Mouse (Mus musculus) v-Abl transformed pro-B cells (cell line): ENCODE data around the gene Myh2.

ENCODE experiments used
- in situ Hi-C, 2 experiments: fragments of 400-800 bp; cut with MboI; formaldehyde crosslinking; loops; one replicate each; pipeline ENCODE4 v1.15.1; 2025; ENCODE audit not compliant: unreplicated experiment in 2 of 2

The Myh2 gene

DNA sequence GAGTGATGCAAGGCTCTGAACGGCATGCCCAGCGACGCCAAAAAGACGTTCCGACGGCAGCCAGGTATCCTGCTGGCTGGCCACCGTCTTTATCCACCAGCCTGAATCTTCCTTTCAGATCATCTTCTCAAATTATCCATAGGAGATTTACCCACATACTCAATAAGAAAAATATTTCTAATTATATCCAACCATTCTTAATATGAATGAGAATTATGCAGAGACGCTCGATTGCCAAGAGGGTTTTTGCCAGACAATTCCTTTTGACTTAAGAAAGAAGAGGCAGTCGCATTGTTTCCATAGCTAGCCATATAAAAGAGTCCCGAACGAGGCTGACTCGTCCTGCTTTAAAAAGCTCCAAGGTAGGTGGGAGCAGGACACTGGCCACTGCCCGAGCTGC is at the start of gene Myh2:
Myh2 (plus strand) TSS at position 301 of the 400 bp plus-strand sequence.
- in situ Hi-C loops, result no loop called here

DNA sequence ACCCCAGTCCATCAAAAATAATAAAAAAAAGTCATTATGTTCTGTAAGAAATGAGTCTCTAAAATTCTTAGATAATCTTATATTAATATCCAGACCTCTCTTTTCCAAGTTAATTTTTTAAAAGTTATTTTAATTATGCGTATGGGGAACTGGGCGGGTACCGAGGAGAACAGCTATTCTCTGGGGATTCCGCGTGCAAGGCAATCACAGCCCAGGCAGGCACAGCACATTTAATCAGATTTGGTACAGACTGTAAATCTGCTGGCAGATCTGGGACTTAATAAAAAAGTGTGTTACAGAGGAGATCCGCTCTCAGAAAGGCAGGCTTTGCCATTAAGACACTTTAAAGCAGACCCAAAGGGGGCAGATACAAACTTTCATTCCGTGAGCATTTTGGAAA is 45.9 kb upstream of the Myh2 start:
- in situ Hi-C loops, result no loop called here

DNA sequence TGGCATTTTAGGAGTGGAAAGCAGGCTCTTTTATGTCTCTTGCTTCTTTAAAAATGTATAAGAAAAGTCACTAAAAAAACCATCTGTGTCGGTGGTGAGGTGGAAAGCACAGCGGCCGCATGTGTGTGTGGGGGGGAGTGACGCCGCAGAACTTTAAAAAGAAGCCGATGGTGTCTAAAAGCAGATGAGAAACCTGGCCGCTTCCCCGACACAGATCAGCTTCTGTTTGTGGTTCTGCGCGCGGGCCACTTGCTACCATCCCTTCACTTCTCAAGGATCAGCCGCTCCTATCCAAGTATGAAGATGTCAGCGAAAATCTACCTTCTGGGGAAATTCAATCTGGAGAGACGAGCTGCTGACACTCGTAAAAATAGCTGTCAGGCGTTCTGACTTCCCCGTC is 45.5 kb upstream of the Myh2 start:
- in situ Hi-C loops, result no loop called here

DNA sequence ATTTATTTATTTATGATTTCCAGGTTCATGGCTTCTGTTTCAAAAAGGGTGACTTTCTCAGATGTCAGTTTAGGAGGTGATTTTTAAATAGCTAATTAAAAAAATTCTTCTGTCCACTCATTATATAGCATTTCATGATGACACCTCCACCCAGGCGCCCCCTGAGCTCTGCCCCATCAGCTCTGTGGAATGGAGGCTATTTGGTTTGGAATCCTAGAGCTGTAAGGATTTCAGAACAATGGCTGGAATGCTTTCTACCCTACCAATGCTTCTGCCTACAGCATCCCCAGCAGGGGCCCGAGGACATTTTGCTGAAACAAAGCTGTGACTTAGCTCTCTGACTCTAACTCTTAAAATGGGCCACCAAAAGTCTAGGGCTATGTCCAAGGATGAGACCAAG is 37.3 kb upstream of the Myh2 start:
- in situ Hi-C loops, result no loop called here

DNA sequence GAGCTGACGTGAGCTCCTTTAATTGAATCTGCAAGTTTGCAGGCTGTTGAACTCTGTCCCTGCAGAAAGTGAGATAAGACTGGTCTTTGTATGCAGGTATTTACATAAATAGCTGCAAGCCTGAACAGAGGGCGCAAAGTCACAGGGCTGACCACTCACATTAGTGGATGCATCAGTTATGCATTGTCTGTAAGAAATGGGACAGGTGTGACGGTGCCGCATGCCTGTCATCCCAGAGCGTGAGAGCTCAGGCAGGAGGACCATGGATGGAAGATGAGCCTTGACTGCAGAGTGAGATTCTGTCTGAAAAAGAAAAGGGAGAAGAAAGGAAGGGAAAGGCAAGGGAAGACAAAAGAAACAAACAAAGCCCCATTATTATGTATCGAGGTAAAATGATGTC is 36.2 kb upstream of the Myh2 start:
- in situ Hi-C loops, result no loop called here

DNA sequence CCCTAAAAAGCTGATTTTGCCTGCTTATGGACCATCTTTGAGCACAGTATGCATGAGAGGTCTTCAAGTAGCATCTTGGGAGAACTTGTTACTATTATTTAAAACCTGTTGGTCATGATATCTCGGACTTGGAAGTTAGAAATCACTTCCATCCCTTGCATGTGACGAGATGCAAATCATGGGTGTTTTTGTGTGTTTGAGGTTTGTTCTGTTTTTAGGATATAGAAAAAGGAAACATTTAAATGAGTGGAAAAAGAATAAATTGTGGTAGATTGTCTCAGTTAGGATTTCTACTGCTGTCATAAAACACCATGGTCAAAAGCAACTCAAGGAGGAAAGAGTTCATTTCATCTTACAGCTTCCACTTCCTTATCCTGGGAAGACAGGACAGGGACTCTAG is 35.3 kb upstream of the Myh2 start:
- in situ Hi-C loops, result no loop called here

DNA sequence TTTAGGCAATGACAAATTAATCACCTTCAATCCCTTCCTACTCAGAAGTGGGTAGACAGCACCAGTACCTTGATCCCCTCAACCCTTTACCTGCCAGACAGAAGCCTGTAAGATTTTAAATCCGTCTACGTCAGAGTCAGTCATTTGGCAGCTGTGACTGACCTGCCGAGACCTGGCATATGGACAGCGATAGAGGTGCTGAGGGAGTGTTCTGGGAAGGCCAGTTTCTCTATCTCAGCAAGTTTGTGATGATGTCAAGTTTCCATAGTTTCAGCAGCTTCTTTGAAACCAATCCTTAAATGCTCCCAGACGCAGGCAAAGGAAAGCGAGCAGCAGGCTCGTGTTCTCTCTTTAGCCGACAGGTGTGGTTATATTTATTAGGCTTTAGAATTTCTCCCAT is 31.3 kb upstream of the Myh2 start:
- in situ Hi-C loops, result no loop called here

DNA sequence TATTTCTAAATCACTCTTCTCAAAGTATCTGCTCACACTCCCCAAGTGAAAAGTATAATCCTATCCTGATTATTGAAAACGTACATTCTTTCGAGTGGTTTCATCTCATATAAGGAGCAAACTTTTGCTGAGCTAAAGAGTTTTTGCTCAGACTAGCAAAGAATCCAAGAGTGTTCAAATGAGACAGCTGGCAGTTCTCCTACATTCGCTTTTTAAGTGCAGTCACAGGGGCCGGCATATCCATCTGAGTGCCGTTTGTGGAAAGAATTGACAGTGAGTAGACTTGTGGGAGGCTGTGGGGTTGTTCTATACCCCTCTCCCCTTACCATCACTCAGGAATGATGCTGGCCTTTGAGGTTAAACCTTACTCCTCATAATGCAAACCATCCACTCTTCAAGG is 30.7 kb upstream of the Myh2 start:
- in situ Hi-C loops, result no loop called here

DNA sequence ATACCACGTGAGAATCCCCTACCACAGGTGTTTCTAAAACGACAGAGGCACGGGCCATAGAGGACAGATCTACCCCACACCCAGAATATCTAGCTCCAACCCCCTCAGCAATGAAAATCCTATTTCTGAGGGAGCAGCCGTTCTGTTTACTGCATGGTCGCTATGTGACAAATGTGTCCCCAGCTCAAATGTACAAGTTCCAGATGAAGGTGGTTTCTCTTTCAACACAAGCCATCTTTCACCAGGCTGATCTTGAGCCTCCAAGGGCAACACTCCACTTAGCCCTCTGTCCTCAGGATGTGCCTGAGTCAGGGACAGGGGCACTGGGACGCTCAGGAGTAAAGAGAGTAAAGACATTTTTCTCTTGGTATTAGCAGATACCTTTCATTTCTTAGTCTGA is 29.8 kb upstream of the Myh2 start:
- in situ Hi-C loops, result no loop called here

DNA sequence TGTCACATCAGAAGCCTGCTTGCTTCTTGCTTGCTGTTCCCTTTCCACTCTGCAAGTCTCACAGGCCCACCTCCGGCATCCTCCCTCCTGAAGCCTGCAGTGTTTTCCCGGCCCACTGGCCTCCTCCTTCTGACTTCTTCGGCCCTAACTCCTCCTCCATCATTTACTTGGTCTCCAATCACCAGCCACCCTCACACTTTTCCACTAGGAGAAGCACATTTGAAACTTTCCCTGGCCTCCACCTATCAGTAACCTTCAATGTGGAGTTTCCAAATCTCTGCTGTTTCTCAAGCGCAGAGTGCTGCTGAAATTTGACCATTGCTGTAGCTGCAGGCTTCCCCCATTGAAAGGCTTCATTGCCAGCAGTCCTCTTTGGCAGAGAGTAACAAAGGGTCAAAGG is 28.8 kb upstream of the Myh2 start:
- in situ Hi-C loops, result no loop called here

DNA sequence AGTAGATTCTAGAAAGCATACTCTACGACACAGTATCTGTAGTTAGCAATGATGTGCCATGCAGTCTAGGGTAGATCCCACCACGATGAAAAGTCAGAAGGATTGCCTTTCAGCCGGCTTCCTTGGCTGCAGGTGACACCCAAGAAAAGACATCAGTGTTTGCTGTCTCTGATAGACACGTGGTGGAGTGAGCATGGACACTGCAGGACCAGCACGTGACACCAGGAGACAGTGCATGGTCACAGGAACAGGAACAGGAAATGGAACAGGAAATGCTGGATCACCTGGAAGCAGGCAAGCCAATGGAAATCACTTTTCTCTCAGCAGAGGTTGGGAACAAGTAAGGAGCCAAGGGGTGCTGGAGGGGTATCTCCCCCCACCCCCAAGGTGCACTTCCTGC is 27.8 kb upstream of the Myh2 start:
- in situ Hi-C loops, result no loop called here

DNA sequence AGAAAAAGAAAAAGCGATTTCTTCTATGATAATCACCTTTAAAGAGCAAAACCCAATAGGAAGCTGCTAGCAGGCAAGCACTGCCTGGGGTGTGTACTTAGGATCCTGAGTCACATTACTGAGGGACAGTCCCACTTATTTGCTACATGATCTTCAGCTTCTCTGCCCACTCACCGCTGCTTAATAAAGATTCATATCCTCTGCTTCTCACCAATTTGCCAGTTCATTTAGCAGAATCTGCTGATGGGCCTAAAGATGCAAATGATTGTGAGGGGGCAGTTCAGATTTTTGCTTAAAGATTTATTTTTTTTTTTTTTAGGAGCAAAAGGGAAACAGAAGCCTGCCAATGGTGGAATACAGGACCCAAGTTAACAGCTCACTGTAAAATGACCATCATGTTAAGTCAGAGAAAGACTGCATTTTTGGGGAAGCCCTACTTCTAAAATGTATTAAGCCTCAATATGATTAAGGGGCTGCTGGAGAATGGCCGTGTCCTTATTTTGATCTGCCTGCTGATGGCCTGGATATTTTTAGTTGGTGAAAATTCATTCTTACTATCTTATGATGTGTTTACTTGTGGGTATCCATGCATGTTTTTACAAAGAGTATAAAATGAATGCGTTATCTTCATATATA is 26.8 kb upstream of the Myh2 start:
- in situ Hi-C loops, result no loop called here

DNA sequence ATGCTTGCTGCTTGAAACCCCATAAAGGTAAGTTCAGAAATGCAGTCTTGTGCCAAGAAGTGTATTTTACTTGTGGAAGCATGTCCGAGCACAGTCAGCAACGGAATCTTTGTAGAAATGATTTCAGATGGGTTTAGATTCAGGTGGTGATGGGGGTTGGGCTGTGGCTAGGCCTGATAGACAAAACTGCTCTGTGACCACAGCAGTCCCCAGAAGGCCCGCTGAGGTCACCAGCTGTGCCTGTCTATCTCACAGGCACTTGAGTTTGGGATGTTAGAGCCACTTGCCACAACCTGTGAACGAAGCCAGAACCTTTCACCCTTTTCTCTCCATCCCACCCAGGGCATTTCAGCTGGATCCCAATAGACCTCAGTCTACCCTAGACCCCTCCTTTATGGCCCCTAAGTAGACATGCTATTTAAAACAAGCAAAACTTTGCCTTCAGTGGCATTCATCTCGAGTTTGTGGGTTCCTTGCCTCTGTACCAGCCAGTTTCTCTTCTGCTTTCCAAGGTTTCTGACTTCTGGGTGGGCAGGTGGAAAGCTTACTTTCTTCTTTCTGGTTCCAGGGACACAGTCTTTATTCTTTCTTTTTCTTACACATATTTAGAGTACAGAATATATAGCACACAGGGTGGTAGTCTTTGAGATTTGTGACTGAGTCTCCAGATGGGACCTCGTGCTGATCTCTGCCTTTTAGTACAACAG is 26.1 kb upstream of the Myh2 start:
- in situ Hi-C loops, result no loop called here

DNA sequence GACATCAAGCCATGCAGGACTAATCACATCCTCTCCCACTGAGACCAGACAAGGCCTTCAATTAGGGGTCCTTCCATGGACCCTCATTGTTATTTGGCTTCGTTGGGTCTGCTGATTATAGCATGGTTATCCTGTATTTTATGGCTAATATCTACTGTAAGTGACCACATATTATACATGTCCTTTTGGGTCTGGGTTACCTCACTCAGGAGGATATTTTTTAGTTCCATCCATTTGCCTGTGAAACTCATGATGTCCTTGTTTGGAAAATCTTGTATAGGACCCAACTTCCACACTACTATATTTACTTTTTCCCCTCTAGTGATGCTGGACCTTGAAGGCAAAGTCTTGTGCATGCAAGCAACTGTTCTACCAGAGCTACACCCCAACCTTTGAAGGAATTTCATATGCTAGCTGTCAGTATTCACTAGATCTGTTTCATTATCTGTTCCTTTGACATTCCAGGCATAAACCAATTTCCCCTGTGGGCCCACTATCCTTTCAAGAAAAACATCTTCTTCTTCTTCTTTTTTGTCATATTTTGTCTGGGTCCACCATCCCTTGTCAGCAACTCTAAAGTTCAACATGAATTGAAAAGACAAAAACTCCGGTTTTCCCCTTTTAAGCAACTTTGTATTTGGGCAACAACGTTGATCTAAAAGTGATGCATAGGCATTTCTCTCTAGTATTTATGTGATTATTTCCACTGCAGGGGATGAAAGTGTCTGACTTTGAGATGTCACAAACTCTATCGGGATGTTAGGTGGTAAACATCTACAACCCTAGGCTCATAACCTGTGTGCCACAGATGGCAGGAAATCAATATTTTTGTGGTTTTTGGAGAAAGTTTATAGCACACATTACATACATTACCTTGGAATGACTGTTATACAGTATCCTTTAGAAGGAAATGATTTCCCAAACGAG is 25.1 kb upstream of the Myh2 start:
- in situ Hi-C loops, result no loop called here

DNA sequence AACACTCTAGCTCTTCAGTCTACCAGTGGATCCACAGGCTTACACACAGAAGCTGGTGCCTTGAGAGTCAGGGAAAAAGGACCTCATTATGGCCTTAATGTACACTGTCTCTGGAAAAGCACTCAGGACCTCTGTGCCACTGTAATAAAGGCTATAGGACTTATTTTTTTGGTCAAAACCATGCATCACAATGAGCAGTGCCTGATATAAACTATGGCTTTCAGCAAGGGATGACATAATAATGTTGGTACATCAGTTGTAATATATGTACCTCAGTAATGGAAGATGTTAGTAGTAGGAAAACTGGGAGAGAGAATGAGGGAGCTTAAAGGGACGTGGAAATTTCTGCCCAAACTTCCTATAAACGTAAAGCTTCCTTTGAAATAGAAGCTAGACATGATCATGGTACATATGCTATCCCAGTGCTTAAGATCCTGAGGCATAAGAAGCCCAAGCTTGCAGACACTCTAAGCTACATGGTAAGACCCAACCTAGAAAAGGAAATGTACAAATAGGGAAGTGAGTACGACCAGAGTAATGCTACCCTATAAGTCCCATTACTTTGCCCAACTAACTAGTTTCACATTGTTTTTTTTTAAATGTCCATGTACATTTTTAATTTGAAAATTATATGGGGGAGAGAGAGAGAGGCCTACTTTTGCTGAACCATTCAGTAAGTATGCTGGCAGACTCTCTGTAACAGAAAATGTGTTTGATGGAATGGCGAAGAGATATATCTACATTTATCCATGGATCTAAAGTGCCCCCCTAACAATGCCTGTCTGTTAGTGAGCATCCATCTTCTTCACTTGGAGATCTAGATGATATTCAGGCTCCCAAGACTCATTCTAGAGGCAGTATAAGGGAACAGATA is 24.2 kb upstream of the Myh2 start:
- in situ Hi-C loops, result no loop called here

DNA sequence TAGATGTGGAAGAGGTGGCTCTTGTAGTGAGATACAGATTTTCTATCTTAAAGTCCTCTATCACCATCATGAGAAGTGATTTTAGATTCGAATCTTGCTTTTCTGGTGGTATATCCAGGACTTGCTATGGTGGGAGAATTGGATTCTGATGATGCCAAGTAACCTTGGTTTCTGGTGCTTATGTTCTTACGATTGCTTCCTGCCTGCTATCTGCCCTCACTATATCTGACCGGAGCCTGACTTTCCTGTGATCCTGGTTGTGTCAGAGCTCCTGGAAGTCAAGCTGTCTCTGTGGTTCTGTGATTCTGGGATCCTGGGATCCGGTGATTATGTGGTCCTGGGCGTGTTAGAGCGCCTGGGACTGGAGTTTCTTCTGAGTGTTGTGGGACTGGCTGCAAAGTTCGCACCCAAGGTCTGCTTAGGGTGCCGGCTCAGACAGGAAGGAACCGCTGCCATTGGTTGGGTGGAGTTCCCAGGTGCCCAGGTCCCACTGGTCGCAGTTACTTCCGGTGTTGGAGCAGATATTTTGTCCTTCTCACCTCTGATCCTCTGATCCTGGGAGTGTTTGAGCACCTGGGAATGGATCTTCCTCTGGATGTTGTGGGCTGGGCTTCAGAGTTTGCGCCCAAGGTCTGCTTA is 23.4 kb upstream of the Myh2 start:
- in situ Hi-C loops, result no loop called here

DNA sequence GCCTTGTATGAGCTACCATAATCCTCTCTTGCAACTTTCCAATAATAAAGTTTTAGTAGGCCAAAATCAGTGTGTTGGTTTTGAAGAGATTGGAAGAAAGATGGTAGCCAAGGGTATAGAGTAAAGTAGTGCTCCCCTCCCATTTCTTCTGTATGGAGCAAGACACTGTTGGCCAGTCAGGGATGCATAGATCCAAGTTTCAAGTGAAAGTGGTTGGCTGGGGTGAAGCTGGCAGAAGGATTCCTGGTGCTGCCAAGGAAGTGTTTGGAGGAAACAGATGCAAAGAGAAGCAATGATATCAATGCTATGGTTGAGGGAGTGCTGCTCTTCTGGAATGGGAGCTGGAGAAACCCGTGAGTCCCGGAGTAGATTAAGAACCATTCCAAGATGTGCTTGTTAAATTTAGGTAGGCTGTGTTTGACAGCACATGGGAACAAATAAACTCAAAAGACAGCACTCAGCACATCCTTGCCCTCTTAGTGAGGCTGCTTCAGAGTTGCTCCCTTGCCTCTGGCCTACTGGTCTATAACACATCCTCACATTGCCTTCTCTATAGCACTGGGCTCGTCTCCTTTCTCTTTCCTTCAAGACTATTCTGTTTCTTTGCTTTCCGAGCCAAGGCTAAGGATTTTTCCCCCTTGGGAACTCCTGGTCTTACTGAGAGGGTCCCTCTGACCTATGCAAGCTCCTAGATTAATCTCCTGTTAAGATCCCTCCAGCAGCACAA is 22.4 kb upstream of the Myh2 start:
- in situ Hi-C loops, result no loop called here

DNA sequence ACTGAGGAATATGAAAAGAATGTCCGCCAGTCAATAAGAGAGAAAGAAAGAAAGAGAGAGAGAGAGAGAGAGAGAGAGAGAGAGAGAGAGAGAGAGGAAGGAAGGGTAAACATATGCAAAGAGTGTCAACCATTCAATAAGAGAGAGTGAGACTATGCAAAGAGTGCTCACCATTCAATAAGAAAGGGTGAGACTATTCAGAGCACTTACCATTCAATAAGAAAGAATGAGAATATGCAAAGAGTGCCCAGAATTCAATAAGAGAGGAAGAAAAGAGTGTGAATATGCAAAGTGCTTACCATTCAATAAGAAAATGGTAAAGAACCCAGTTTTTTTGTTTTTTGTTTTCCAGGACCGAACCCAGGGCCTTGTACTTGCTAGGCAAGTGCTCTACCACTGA is 20.6 kb upstream of the Myh2 start:
- in situ Hi-C loops, result no loop called here

DNA sequence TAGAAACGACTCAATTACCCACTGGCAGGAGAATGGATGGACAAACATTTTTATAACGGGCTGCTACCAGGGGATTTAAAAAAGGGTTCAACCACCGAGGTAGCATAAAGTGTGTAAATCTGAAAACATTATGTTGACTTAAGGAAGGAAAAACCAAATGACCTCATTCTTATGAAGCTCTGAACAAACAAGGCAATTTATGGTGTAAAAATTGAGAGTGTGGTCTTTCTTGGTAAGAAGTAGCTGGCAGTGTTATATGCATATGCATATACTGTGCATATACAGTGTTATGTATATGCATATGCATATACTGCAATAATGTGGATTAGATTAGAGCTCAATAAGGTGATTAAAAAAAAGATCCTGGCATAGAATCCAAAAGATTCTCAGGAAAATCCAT is 19.7 kb upstream of the Myh2 start:
- in situ Hi-C loops, result no loop called here
